Mouse (Mus musculus) lung, postnatal 0 days (tissue): ENCODE data around the gene Wwc1.

ENCODE experiments used
- CTCF ChIP-seq: IDR thresholded peaks from 2 replicates; pipeline ENCODE4 v1.5.1; 2016; ENCODE audit warnings: antibody characterized with exemption, mild to moderate bottlenecking
- EP300 ChIP-seq: IDR thresholded peaks from 2 replicates; pipeline ENCODE4 v1.6.1; 2016; ENCODE audit warnings: antibody characterized with exemption, mild to moderate bottlenecking, control low read depth

DNA sequence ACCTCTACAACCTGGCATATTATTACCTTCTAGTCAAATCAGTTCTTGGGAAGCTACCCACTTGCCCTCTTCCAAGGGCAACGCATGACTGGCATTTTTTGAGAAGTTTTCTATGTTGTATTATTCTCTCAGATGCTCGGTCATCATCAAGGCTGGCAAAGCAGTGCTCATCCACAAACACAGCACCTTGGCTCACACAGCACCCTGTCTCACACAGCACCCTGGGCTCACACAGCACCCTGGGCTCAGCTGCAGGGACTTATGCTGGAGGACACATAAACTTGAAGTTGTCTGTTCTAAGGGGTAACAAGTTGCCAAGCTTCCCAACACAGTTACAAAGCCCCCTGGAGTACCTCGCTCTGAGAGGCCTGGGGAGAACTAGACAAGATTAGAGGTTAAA lies 2.5 kb downstream of the Wwc1 start:
- TF ChIP-seq CTCF (no peak), EP300 (no peak)
